Mouse (Mus musculus): ENCODE measurements around the gene Hnrnph2. TPM values are rescaled to one million over a fixed set of nuclear protein-coding genes. Genes with fewer than 3 reads are reported as not detected.

The Hnrnph2 gene
- polyA plus RNA-seq, 1 experiment: 26.2 TPM

DNA sequence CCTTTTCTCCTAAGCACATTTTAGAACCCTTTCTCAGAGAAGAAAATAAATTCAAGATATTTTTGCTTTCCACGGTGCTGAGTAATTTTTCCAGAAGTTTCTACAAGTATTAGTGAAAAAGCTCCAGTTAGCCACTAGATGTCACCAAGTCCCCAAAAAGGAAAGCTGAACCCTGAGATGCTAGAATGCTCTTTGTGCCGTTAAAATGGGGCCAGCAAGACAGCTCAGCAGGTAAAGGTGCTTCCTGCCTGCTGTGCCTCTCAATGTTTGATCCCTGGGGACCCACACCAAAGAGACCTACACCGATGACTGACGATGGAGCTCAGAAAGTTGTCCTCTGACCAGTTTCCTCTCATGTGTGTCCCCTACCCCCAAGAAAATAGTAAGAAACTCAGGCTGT lies 8.5 kb downstream of the Hnrnph2 start:
- Histone ChIP-seq H3K27me3 (ENCODE audit: control insufficient read depth, insufficient read depth, insufficient read length) (no peaks in the 10 kb centered on the region), H3K79me3 (ENCODE audit: low read depth) (peaks cover 3% of the 10 kb centered on the region), H3K36me3 (ENCODE audit: control insufficient read depth, insufficient read depth) (peaks cover 3% of the 10 kb centered on the region), H3K4me3 (ENCODE audit: insufficient read depth, poor library complexity, severe bottlenecking) (no peak overlapping the region), H3K79me2 (ENCODE audit: control insufficient read depth, insufficient read depth) (peaks cover 8% of the 10 kb centered on the region), H3ac (ENCODE audit: control insufficient read depth, insufficient read length, low read depth) (no peak overlapping the region)
- TF ChIP-seq FOSL1 (IDR thresholded peaks at IDR 0.05; ENCODE audit: insufficient read depth, low read length, poor library complexity, severe bottlenecking) (no peak), CTCF (IDR thresholded peaks at IDR 0.05; ENCODE audit: control insufficient read depth, insufficient read depth, insufficient read length) (no peak), USF1 (IDR thresholded peaks at IDR 0.05; ENCODE audit: low read depth) (no peak), CEBPB (IDR thresholded peaks at IDR 0.05; ENCODE audit: low read depth) (no peak), MYOD1 (IDR thresholded peaks at IDR 0.05; ENCODE audit: control insufficient read depth, insufficient read length, low read depth) (no peak), MYOG (IDR thresholded peaks at IDR 0.05; ENCODE audit: control insufficient read depth, extremely low read depth, insufficient read length) (no peak)

DNA sequence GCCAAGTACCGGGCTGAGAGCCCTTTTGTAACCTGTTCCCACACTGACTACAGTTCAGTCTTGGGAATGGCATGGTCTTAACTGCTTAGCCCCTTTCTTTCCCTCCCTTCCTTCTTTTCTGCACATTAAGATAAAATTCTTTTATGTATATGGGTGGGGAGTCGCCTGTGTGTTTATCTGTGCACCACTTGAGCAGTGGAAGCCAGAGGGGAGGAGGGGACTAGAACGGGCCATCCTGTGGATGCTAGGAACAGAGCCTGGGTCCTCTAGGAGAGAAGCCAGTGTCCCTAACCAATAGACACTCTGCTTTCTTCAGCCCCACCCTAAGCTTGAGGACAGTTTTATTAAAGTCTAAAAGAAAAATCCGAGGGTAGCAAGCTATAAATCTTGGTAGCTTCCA lies 10.0 kb downstream of the Hnrnph2 start:
- Histone ChIP-seq H3K27me3 (ENCODE audit: control insufficient read depth, insufficient read depth, insufficient read length) (no peaks in the 10 kb centered on the region), H3K36me3 (ENCODE audit: control insufficient read depth, insufficient read depth) (peaks cover 3% of the 10 kb centered on the region), H3ac (ENCODE audit: control insufficient read depth, insufficient read length, low read depth) (no peak overlapping the region), H3K79me2 (ENCODE audit: control insufficient read depth, insufficient read depth) (no peaks in the 10 kb centered on the region), H3K79me3 (ENCODE audit: low read depth) (peaks cover 1% of the 10 kb centered on the region), H3K4me3 (ENCODE audit: insufficient read depth, poor library complexity, severe bottlenecking) (no peak overlapping the region)
- TF ChIP-seq MAX (IDR thresholded peaks at IDR 0.05) (no peak), CEBPB (IDR thresholded peaks at IDR 0.05; ENCODE audit: low read depth) (no peak), USF1 (IDR thresholded peaks at IDR 0.05; ENCODE audit: low read depth) (no peak), CTCF (IDR thresholded peaks at IDR 0.05; ENCODE audit: control insufficient read depth, insufficient read depth, insufficient read length) (no peak), MYOD1 (IDR thresholded peaks at IDR 0.05; ENCODE audit: control insufficient read depth, insufficient read length, low read depth) (no peak), FOSL1 (IDR thresholded peaks at IDR 0.05; ENCODE audit: insufficient read depth, low read length, poor library complexity, severe bottlenecking) (no peak), MYOG (IDR thresholded peaks at IDR 0.05; ENCODE audit: control insufficient read depth, extremely low read depth, insufficient read length) (no peak)

DNA sequence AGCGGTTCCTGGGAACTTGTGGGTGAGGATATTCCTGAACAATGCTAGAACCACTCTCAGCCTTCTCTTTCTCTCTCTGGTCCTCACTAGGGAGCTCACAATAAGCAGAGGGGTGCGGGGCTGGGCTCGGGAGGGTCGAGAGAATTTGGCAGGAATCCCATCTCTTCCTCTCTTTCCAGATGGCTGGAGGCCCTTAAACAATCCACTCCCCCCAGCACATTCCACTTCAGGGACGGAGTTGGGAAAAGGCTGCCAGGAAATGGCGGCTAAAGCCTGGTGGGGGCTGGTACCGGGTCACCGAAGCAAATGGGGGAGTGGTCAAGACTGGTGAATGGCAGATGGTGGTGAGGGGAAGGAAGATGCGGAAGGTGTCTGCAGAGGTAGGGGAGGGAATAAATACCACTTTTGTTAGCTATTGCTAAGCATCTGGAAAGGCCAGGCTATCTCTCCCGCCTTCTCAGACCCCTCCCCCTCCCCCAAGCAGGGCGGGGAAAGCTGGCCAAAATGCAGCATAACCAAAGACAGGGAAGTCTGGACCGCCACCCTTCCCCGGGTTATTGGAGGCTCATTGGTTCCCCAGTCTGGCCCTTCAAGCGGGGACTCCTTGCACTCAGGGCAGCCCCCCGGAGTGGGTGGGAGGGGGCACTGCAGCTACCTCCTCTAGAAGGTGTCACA lies 11.4 kb downstream of the Hnrnph2 start:
- no peak overlapping the region for H3K4me3 ChIP-seq (ENCODE audit: insufficient read depth, poor library complexity, severe bottlenecking)
- no peak for TF ChIP-seq USF1 (IDR thresholded peaks at IDR 0.05; ENCODE audit: low read depth)
- TF ChIP-seq CTCF (IDR thresholded peaks at IDR 0.05; ENCODE audit: control insufficient read depth, insufficient read depth, insufficient read length): no peak
- no peak for TF ChIP-seq CEBPB (IDR thresholded peaks at IDR 0.05; ENCODE audit: low read depth)
- no peak for TF ChIP-seq MAX (IDR thresholded peaks at IDR 0.05)
- TF ChIP-seq MYOG (IDR thresholded peaks at IDR 0.05; ENCODE audit: control insufficient read depth, extremely low read depth, insufficient read length): no peak
- TF ChIP-seq MYOD1 (IDR thresholded peaks at IDR 0.05; ENCODE audit: control insufficient read depth, insufficient read length, low read depth): no peak
- TF ChIP-seq FOSL1 (IDR thresholded peaks at IDR 0.05; ENCODE audit: insufficient read depth, low read length, poor library complexity, severe bottlenecking): no peak

DNA sequence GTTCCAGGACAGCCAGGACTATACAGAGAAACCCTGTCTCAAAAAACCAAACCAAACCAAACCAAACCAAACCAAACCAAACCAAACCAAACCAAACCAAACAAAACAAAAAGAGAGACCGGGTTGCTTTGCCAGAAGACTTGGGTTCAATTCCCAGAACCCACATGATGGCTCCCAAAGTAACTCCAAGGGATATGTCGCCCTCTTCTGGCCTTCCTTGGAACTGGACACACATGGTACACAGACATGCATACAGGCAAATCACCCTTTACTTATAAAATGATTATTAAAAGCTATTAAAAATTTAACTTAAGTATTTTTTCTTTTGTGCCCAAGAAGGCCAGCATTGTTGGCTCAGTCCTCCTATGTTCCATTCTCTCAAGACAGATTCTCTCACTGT lies 13.3 kb downstream of the Hnrnph2 start:
- no peaks in the 10 kb centered on the region for H3K36me3 ChIP-seq (ENCODE audit: control insufficient read depth, insufficient read depth)
- TF ChIP-seq CEBPB (IDR thresholded peaks at IDR 0.05; ENCODE audit: low read depth) (no peak), FOSL1 (IDR thresholded peaks at IDR 0.05; ENCODE audit: insufficient read depth, low read length, poor library complexity, severe bottlenecking) (no peak), CTCF (IDR thresholded peaks at IDR 0.05; ENCODE audit: control insufficient read depth, insufficient read depth, insufficient read length) (no peak), USF1 (IDR thresholded peaks at IDR 0.05; ENCODE audit: low read depth) (no peak), MAX (IDR thresholded peaks at IDR 0.05) (no peak), MYOG (IDR thresholded peaks at IDR 0.05; ENCODE audit: control insufficient read depth, extremely low read depth, insufficient read length) (no peak), MYOD1 (IDR thresholded peaks at IDR 0.05; ENCODE audit: control insufficient read depth, insufficient read length, low read depth) (no peak)
- no peak overlapping the region for H3ac ChIP-seq (ENCODE audit: control insufficient read depth, insufficient read length, low read depth)
- no peaks in the 10 kb centered on the region for H3K79me3 ChIP-seq (ENCODE audit: low read depth)
- no peaks in the 10 kb centered on the region for H3K27me3 ChIP-seq (ENCODE audit: control insufficient read depth, insufficient read depth, insufficient read length)
- H3K79me2 ChIP-seq (ENCODE audit: control insufficient read depth, insufficient read depth): no peaks in the 10 kb centered on the region
- no peak overlapping the region for H3K4me3 ChIP-seq (ENCODE audit: insufficient read depth, poor library complexity, severe bottlenecking)

More for the DNA sequence above, 11.4 kb downstream of the Hnrnph2 start:
- no peaks in the 10 kb centered on the region for H3K79me3 ChIP-seq (ENCODE audit: low read depth)
- no peaks in the 10 kb centered on the region for H3K36me3 ChIP-seq (ENCODE audit: control insufficient read depth, insufficient read depth)
- no peaks in the 10 kb centered on the region for H3K27me3 ChIP-seq (ENCODE audit: control insufficient read depth, insufficient read depth, insufficient read length)
- no peaks in the 10 kb centered on the region for H3K79me2 ChIP-seq (ENCODE audit: control insufficient read depth, insufficient read depth)
- no peak overlapping the region for H3ac ChIP-seq (ENCODE audit: control insufficient read depth, insufficient read length, low read depth)

DNA sequence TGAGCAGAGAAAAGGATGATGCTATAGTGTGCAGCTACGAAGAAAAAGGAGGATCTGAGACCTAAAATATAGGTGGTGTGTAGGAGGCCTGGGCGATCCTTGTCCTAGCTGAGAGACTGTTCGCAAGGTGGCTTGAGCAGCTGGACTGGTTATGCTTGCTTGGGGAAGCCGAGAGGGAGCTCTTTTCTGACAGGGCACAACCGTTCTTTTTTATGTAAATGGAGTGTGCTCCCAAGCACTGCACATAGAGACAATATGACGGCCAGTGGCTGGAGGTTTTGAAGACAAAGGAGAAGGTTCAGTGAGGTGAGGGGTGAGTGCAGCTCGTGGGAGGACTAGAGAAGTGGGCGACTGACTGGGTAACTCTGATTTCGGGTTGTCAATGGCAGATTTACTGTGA lies 18.7 kb downstream of the Hnrnph2 start:
- Histone ChIP-seq H3K79me3 (ENCODE audit: low read depth) (no peaks in the 10 kb centered on the region), H3K36me3 (ENCODE audit: control insufficient read depth, insufficient read depth) (no peaks in the 10 kb centered on the region), H3ac (ENCODE audit: control insufficient read depth, insufficient read length, low read depth) (no peak overlapping the region), H3K27me3 (ENCODE audit: control insufficient read depth, insufficient read depth, insufficient read length) (no peaks in the 10 kb centered on the region), H3K79me2 (ENCODE audit: control insufficient read depth, insufficient read depth) (no peaks in the 10 kb centered on the region), H3K4me3 (ENCODE audit: insufficient read depth, poor library complexity, severe bottlenecking) (no peak overlapping the region)
- TF ChIP-seq USF1 (IDR thresholded peaks at IDR 0.05; ENCODE audit: low read depth): no peak
- no peak for TF ChIP-seq MAX (IDR thresholded peaks at IDR 0.05)
- TF ChIP-seq FOSL1 (IDR thresholded peaks at IDR 0.05; ENCODE audit: insufficient read depth, low read length, poor library complexity, severe bottlenecking): no peak

Data from C2C12 (cell line).